Mouse (Mus musculus) right cerebral cortex, postnatal 14 days (tissue): ENCODE measurements around the gene Rhobtb3.
"Not testable (repeated sequence)": the region's sequence is repeated elsewhere in the genome, so short reads cannot be mapped to it uniquely, and the experiment has no call there.

Experiments used
- DNase-seq: peaks from one replicate; pipeline ENCODE4 v3.0.0; 2022

Rhobtb3 gene

DNA sequence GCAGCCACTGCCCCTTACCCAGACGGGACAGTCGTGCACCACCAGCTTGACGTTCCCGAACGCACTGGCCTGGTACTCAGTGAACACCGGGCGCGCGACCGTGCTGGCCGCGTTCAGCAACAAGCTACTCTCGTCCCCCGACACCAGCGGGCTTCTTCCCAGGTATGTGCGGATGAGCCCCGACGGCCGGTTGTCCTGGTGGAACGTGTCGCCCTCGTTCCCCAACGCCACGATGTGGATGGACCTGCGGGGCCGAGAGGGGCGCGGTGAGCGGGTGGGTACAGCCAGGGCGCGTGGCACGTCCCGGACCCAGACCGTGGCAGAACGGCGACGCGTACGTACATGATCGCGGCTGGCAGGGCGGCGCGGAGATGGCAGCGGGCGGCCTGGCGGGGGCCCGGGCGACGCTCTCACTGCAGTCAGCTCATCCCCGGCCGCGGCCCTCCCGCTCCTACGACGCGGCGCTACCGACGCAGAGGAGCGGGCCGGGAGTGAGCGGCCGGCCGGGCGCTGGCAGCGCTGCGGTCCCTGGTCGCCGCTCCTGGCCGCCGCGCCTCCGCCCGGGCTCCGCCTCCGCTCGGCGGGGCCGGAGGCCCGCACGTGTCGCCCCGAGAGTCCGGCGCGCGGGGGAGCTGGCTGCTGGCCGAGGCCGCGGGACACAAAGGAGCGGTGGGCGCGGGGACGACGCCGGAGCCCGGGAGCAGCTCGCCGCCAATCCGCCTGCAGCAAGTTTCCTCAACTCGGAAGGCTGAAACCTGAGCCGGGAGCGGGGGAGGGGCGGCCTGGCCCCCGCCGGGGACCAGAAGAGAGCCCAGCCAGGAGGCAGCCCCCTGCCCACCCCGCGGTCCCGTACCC is at the start of gene Rhobtb3:
Gene Rhobtb3, minus strand, starts transcription at position 737 of the 855 bp plus-strand sequence.
- DNase-seq: peak; percentile 74

DNA sequence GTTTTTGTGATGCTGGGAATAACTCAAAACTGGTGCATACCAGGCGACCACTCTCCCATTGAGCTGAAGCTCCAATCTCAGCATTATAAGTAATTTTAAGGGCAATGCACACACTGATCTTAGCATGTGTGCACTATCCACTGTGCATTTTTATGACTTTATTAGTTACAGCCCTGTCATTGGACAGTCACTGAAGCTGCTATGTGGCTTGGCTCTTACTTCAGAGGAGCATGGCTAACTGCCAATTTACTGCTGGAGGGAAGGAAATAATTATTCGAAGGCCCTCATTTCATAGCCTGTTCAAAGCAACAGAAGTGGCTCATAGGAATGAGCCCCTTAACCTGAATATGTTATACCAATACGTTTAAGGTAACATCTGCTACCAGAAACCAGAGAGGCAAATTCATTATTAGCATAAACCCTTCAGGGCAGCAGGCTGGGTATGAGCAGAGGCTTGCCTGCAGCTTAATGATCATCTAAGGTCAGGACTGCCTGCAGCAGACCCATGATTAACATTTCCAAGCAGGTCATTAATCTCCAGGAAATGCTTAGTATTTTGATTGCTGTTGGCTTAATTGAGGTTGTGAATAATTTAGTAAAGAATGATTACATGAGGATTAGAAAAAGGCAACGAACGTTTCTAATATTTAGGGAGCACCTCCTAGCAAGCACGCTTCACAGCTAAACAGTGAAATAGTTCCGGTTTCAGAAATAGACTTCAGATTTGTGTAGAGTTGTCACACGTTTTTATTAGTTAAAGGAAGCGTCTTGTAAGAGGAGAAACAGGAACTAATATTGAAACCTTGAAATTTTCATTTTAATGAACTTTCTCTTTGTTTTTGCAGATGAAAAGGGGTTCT is 48.7 kb upstream of the Rhobtb3 start:
- DNase-seq: no peak

- DNase-seq: no peak
These were observed 44.4 kb upstream of the Rhobtb3 start for GRCm38 (mm10) chr13:75988096-75988495.

DNA sequence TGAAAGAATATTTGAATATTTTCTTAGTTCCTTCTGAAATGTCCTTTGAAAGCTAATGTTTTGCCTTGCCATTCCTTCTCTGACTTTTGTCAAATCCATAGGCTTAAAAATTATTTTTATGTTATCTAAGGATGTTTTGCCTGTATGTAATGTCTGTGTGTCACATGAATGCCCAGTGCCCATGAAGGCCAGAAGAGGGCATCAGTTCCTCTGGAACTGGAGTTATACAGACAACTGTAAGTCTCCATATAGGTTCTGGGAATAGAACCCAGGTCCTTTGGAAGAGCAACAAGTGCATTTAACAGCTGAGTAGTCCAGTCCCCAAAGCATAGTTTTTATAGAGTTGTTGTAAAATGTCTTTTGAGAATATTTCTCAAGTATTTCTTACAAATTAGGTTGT is 38.2 kb upstream of the Rhobtb3 start:
- DNase-seq: no peak

DNA sequence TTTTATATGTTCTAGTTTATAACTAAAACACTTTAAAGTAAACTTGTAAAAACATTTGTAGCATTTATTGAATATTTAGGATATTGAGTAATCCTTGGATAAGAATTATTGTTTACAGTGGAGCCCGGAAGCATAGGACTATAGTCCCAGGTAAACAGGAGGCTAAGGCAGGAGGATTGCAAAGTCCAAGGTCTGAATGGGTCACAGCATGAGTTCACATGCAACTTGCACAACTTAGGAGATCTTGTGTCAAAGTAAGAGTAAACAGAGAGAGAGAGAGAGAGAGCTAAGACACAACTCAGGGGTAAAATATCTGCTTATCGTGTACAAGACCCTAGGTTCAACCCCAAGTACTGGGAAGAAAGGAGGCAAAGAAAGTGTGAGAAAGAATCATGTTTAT is 32.9 kb upstream of the Rhobtb3 start:
- DNase-seq: no peak

DNA sequence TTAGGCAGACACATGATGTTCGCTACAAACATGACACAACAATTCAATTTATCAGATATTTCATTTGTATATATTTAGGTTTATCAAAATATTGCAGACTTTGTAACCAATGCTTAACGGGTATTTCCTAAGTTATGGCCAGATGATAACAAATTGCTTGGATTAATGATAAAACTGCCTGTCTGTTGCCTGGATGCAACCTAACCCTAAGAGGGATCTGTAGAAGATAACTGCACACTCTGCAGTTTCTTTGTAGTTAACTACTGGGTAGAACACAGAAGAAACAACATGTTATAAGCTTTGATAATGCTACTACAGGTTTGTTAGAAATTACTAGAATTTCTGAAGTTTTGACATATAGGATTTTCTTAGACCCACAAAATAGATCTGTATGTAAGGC is 32.5 kb upstream of the Rhobtb3 start:
- DNase-seq: no peak

- no peak for DNase-seq
These were observed 31.9 kb upstream of the Rhobtb3 start for GRCm38 (mm10) chr13:75975629-75976028.

- DNase-seq: no peak
These were observed 30.8 kb upstream of the Rhobtb3 start for GRCm38 (mm10) chr13:75974481-75974880.

DNA sequence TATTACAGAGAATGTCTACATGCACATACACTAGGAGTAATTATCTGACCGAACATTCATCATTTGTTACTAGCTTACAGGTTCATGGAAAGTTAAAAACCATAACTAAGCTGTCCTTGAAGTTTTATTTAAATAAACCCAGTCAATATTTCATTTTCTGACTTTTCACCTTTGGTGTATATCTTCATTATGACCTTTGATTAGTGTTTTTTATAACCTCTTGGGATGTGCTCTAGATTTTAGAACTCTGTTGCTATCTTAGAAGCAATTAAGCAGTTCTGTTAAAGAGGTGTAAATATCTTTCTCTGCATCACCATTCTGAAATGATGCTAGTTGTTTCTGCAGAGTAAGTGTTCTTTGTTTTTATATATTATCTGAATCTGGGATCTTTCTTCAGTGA is 23.1 kb upstream of the Rhobtb3 start, which contains the start of gene Spata9:
Gene Spata9, plus strand, starts transcription at position 301 of the 400 bp plus-strand sequence.
- no peak for DNase-seq

DNA sequence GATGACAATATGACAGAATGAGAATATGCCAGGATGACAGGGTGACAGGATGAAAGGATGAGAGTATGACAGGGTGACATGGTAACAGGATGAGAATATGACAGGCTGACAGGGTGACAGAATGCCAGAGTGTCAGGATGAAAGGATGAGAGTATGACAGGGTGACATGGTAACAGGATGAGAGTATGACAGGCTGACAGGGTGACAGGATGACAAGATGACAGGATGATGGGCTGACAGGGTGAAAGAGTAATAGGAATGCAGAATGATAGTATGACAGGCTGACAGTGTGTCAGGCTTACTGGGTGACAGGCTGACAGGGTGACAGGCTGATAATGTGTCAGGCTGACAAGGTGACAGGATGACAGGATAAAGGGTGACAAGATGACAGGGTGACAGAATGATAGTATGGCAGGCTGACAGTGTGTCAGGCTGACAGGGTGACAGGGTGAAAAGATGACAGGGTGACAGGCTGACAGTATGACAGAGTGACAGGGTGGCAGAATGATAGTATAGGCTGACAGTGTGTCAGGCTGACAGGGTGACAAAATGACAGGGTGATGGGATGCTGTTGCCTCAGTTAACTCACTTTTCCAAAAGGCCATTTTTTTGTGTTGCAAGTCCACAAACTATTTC is 11.8 kb upstream of the Rhobtb3 start:
- no peak for DNase-seq

DNA sequence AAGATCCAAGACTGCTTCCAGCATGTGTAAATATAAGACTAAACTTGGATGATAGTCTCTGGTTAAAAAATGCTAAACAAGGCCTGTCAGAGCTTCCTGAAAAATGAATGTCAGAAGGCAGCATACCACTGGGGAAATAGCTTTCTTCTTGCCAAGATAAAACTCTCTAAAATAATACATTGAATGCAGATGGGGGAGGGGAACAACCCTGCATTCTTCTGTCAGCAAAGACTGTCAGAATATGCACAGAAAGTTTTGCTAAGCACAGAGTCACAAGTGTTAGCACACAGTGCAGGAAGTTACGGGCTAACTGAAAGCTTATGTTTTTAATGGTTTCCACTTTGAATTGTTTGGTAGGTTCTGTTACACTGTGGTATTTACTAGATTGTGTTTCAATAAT is 6.6 kb upstream of the Rhobtb3 start:
- DNase-seq: no peak

DNA sequence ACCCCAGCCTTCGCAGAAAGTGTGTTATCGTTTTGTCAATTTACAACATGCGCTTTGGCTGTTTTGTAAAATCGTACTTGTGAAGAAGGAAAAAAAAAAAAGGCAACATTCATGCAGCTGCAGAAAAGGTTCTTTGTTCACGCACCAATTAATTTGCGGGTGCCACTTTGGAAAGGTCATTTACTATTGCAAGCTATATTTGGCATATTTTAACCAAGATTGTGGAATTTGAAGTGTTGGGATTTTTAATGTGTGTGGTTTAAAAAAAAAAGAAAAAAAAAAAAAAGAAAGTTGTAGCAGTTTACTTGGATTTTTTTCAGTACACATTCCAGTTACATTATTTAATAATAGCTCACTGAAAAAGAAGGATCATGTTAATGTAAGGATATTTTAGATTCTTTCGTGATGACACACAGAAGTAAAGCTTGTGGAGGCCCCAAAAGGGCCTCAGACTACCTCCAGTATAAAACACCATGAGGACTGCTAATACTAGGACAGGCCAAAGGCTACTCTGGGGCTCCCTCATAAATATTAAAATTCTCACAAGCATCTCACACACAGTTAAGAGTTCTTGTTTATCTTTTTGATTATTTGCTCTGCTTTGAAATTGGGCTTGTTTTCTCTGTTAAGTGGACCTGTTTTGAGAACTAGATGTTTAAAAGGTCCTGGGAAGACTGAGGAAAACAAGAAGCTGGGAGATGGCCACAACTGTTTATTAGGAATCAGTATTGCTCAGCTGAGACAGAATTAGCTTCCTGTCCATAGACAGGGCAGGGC is 507 bp upstream of the Rhobtb3 start:
- DNase-seq: no peak

DNA sequence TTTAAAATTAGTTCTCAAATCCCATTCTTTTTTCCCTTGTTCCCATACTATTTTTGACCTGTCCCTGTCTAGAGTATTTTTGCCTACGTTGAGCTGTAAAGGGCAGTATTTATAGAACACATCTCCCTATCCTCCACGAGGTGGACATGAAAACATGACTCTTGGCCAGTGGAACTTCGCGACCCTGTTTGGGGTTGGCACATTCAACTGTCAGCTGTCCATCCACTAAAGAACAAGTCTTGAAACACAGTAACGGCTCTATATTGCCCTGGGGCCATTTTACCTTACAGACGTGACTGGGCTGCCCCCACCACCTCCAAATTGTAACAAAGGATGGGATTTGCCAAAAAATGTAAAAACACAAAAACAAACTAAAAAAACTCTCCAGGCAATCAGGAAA is 994 bp downstream of the Rhobtb3 start:
- DNase-seq: no peak

GRCm38 (mm10) chr13:75941518-75942295 is 2.0 kb downstream of the Rhobtb3 start:
- no peak for DNase-seq

DNA sequence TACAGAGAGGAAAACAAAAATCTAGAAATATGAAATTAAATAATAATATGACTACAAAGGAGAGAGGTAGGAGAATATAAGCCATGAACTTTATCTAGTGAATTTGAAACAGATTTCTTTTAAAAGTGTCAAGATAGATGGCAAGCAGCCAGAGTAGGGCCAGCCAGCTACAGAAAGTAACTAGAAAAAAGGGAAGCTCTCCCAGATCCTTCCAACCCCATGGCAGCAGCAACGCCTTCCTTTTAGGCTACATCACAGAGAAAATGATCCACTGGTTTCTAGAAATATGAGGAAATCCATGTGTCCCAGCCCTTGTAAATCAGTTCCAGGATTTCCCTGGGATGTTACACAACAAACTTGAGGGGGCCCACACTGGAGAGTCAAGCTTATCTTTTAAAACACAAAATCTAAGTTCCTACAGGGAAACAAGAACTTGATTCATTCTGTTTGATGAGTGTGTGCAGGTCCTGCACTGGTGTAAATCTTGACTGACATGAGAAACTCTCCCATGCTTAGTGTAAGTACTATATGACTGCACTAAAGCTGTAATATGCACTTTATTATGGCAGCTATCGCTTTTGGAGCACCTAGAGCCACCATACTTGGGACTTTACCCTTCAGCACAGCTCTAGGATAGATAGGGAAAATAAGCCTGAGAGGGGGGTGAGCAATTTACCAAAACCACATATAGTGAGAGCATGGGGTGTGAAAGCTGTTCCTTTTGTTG is 2.8 kb downstream of the Rhobtb3 start:
- DNase-seq: no peak

- DNase-seq: no peak
These were observed 4.9 kb downstream of the Rhobtb3 start for GRCm38 (mm10) chr13:75938866-75939265.

DNA sequence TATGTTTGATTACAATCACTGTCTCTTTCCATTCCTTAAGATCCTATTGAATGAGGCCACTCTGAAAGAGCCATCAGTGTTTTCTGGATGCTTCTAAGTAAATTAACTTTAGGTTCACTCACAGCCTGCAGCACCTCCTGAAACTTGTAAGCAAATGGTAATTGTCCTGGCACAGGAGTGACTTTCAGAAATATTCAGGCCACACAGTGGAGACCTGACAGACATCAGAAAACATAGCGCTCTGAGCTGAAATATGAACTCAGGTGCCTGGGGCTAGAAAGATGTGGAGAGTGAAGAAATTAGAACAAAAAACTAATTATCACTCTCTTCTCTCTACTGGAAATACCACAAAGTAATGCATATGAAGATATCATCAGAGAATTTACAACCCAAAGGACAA is 10.4 kb downstream of the Rhobtb3 start:
- no peak for DNase-seq

- peak; percentile 59 for DNase-seq
These were observed 12.7 kb downstream of the Rhobtb3 start for GRCm38 (mm10) chr13:75931073-75931472.

GRCm38 (mm10) chr13:75930660-75931059 is 13.1 kb downstream of the Rhobtb3 start:
- DNase-seq: no peak

GRCm38 (mm10) chr13:75930023-75930422 is 13.7 kb downstream of the Rhobtb3 start:
- no peak for DNase-seq

DNA sequence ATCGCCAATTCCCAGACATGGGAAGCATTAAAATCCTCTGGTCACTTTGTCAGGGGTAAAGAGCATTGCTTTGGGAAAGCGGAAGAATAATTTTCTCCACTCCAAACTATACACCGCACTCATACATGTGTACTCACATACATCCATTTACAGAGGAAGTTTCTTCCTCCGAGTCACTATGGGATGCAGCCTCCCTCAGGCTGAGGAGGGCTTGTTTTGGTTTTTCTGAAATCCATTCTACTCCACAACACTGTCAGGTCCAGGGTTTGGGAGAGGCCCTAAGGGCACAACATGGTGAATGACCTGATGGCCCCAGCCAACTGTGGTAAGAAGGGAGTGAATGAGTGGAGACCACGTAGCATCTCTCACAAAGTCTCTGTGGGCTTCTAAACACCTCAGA is 14.7 kb downstream of the Rhobtb3 start:
- DNase-seq: not testable (repeated sequence)
